Mouse (Mus musculus) ovary, adult 18-20 months (tissue): ENCODE data around the gene Uckl1.

Experiments used
- DNase-seq: peaks from one replicate; pipeline ENCODE4 v3.0.0; 2022; ENCODE audit warnings: low spot score, mixed read lengths

The Uckl1 gene

DNA sequence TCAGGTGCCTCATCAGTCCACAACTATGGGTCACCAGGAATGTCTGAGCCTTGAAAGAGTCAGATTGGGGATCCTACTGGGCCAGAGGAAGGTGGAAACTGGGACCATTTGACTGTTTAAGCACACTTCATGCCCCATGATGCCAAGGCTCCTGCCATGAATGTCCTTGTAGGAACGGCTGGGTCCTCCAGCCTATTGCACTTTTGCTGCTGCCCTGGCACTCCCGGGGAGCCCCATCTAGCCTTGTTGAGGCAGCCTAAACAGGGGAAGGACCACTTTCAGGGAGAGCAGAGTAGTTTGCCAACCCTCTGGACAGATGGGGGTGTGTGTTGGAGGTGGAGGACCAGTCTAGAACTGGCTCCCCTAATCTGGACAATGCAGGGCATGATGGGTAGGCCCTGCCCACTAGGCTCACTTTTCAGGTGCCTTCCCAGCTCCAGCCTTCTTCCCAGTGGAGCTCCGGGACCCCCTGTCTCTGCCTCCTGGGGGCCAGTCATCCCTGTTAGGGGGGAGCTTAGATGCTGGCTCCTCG, at the start of gene Uckl1:
Gene Uckl1, minus strand, starts transcription at position 482 of the 532 bp plus-strand sequence.
- DNase-seq: no peak

GRCm38 (mm10) chr2:181632624-181633023, 47.9 kb upstream of the Uckl1 start:
- DNase-seq: no peak

DNA sequence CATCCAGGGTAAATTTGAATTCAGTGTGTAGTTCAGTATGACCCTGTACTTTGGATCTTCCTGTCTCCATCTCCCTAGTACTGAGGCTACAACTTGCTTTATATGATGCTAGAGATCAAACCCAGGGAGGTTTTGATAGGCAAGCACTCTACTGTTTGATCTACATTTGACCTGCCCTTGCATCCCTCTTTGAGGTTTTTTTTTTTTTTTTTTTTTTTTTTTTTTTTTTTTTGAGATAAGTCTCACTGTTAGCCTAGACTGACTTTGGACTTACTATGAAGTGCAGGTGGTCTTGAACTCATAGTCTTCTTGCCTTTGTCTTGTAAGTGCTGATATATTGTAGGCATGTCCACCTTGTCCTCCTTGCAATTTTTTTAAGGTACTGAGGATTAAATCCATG, 43.8 kb upstream of the Uckl1 start:
- DNase-seq: no peak

DNA sequence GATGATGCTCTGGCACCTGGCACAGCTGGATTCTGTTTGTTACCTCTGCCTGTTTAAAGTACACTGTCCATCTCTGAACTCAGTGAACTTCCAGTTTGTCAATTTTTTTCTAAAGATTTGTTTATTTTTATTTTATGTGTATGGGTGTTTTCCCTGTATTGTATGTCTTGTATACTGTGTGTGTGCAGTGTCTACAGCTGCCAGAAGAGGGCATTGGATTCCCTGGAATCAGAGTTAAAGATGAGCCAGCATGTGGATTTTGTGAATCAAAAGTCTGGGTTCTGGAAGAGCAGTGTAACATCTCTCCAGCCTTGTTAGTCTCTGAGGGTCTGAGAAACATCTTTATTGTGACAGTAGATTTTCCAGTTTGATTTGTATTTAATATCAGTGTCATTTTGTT, 38.7 kb upstream of the Uckl1 start:
- DNase-seq: no peak

GRCm38 (mm10) chr2:181618761-181619495, 34.2 kb upstream of the Uckl1 start:
- no peak for DNase-seq

DNA sequence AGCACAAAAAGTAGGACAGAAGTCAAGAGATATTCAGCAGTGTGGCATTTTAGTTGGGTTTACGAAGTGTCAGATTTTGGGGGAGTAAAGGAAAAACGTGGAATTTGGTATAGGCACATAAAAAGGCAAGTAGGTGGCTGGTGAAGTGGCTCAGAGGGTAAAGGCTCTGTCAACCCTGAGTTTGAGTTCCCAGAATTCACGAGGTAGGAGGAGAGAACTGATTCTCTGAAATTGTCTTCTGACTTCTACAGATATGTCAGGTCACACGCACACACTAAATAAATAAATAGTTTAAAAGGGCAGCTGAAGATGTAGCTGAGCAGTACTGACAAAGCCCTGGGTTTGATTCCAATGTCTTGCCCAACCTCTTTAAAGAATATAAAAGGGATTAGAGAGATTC, 17.7 kb upstream of the Uckl1 start:
- no peak for DNase-seq

- DNase-seq: no peak
Measured at GRCm38 (mm10) chr2:181601751-181602145, 17.1 kb upstream of the Uckl1 start.

- peak; percentile 92 for DNase-seq
Measured at GRCm38 (mm10) chr2:181600828-181601750, 16.4 kb upstream of the Uckl1 start.

DNA sequence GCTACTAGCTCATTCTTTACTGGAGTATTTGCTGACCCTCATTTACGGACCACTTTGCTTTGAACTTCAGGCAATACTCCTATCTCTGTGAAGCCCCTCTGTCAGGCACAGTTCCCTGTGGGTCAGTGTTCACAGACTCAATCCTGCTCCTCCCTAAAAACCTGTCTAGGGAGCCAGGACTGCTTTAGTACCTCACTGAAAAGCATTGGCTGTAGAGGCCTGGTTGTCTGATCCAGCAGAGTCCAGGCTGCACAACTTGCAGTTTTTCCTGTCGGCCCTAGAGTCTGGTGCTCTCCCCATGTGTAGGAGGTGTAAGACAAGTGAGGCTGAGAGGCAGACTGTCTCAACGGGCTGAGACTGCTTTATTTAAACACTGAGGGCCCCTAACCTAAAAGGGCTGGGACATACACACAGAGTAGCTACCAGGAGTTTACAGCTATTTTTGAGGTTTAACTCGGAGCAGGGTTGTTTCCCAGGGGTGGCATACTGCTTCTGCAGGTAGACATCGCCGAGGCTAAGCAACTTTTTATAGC, 15.6 kb upstream of the Uckl1 start:
- DNase-seq: no peak

DNA sequence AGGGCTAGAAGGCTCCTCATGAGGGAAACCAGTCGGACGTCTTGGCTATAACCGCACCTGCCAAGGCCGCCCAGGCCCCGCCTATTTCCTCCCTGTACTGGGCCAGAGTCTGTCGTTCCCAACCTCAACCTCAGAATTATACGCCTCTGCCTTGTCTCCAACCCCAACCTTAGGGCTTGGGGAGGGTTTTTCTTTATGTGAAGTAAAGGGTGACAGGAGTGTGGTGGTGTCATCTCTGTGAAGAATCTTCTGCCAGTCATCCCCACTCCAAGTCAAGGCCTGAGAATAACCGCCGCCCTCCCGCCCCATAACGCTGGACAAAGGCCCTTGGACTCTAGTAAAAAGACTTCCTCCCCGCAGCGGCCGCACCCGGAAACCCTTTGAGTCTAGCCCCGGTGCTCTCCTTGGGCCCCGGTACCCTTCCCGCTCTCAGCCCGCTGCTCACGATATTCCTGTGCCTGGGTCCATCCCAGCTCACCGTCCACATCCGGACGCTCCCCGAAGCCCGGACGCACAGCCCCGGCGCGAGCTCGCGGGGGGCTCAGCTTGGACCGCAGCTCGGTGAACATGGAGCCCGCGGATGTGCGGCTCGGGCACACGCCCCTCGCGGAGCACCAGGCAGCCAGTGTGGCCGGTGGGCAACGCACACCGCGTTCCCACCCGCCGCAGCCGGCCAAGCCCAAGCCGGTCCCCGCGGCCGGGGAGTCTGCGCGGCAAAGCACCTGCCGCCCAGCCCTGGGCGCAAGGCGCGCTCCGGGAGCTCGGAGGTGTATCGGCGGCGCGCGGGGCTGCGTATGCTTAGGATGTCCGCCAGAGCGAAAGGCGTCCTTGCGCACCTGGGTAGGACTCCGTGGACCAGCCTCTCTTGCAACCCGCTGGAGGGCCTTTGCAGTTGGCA, 14.0 kb upstream of the Uckl1 start, which contains the start of gene Samd10:
Gene Samd10, minus strand, starts transcription at position 759 of the 898 bp plus-strand sequence.
- no peak for DNase-seq

- DNase-seq: peak; percentile 52
Measured at GRCm38 (mm10) chr2:181597378-181598061, 12.8 kb upstream of the Uckl1 start.

GRCm38 (mm10) chr2:181596221-181596960, 11.7 kb upstream of the Uckl1 start:
- no peak for DNase-seq

DNA sequence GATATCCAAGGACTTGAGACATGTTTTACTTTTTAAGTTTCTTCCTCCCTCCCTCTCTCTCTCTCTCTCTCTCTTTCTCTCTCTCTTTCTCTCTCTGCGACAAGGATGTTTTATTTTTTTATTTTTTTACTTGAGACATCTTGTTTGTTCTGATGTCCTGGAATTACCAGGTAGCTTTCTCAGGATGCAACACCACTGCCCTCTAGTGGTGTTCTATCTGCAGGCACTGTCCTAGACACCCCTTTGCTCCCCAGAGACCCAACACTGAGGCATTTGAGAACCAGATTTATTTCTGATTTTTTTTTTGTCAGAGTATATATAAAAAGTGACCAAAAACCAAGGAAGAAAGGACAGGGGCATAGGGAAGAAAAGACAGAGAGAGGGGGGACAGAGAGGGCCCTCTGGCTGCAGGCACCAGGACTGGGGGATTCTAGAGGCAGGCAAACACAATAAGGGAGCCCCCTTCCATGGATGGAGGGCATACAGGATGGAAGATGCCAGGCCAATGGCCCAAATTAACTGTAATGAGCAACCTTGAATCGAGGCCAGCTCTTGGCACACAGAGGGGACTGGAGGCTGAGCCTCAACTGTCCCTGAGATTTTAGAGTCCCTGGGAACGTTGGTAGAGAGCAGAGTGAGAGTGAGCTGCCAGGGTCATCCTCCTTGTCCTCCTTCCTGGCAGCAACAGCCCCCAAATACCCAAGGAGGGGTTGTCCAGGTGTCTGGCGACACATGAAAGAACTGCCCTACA, 10.4 kb upstream of the Uckl1 start:
- DNase-seq: peak; percentile 62

- DNase-seq: no peak
Measured at GRCm38 (mm10) chr2:181593937-181594336, 9.2 kb upstream of the Uckl1 start.

DNA sequence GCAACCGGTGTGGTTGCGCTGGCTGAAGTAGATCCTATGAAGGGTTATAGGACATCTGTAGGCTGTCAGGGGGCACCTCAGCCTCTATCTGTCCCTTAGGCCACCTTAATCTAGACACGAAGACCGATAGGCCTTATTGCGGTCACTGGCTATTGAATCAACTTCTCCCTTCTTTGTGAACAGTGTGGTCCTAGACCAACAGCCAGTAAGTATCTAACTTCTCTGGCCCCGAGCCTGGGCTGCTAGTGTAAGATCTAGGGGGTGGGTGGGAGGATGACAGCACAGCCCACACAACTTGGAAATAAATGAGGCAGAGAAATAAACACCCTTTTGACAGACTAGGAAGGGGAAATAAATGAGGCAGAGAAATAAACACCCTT, 8.3 kb upstream of the Uckl1 start:
- DNase-seq: no peak

DNA sequence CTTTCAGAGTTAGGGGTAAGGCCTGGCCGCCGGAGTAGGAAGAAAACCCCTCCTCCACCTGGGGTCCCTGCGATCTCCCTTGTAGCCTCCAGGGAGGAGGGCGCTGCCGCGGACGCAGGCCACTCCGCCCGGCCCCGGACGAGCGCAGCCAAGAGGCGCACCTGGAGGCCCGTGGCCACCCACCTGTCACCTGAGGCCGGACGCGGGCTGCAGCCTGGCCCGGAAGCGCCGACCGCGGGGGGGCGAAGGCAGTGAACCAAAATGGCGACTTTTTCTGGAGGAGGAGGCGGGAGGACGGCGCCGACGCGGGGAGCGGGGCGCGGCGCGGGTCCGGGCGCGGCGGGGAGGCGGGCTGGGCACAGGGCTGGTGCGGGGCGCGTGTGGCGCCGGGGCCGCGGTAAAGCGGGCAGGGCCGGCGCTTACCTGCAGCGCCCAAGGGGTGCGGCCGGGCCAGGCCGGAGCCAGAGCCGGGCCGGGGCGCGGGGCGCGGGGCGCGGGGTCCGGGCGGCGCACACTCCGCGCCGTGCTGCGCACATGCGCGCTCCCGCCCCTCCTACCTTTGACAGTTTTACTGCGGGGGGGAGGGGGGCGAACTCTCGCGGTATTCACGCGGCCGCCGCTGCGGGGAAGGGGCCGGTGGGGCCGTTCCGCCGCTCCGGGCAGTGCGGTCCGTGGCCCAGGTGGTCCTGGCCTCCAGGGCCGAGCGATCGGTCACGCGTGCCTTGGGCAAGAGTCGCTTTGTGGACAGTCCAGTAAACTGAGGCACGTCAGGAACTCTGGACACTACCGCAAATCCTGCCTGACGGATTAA, 7.7 kb upstream of the Uckl1 start, which contains the start of gene Zfp512b:
Gene Zfp512b, minus strand, starts transcription at position 573 of the 811 bp plus-strand sequence.
- DNase-seq: peak; percentile 43

GRCm38 (mm10) chr2:181591528-181592085, 6.9 kb upstream of the Uckl1 start, which contains the start of gene Prpf6:
TSS of gene Prpf6 (plus strand) at chr2:181591868.
- no peak for DNase-seq

DNA sequence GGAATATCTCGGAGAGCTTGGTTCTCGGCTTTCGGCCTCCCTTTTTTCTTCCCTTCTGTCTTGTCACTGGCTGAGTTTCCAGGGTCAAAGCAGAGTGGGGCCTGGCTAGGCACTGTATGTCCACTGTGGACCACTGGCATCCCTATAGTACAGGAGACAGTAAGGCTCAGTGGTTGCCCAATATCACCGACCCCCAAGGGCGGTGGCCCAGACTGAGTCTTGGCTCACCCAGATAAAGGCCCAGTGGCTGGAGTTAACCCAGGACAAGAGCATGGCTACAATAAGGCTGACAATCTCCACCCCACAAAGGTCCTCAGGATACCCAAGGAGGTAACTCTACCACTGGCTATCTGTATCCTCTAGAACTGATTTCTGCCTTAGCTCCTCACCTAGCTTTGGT, 5.8 kb upstream of the Uckl1 start:
- no peak for DNase-seq
